Mouse (Mus musculus) large intestine, adult 2 months (tissue): ENCODE measurements at regions not wholly inside any gene's neighbourhood (a gene's known extent, or its start where the extent isn't known, plus 50 kb on each side); places are given as distances from the start of the nearest gene placed in this dataset.

Source experiments
- DNase-seq: peaks from one replicate; pipeline ENCODE4 v3.0.0-alpha.2; 2012; ENCODE audit warnings: low read depth, low spot score
- WGBS: fragments of 180-500 bp; shearing (Covaris S2); methylation state at CpG from one replicate; pipeline ENCODE4 v1.1.7; 2018; 5-methylcytosine and 5-hydroxymethylcytosine counted together

DNA sequence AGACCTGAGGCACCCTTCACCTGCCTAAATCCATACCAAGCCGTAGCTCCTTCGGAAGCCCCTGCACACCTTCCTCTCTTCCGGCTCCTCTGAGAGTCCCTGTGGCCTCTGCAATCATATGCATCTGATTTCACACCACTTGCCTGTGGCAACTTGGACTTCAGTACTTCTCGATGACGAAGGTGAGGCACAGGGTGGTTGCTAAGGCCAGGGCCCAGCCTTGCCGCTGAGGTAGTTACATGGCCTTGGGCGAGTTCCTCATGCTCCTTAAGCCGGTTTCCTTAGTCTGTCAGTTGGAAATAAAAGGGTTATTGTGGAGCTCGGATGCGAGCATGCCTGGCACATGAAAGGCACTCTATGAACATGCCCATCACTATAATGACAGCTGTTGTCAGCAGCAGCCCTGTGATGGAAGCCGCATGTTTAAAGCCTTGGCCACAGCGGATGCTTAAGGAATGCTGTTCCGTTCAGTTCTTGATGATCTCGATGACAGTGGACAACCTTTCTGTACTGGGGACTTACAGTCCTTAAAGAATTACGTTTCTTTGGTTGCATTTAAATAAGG lies 162.0 kb upstream of the Zfp703 start:
- 78% methylated on average over 15 of the region's 15 CpGs for WGBS
- DNase-seq: no peak

DNA sequence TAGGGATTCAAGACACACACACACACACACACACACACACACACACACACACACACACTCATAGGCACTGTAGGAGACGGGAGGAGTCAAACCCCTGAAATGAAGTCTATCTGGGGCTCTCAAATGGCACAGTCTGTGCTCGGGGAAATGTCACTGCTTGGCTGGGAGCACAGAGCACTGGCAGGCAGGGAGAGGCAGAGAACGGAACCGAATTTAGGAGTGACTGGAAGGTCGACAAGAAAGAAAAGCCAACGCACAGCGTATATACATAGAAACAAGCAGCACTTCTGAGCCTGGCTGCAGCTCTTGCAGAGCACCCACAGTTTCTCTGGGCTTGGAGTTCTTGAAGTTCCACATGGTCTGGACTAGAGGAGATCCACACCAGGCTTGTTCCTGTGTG lies 160.1 kb upstream of the Zfp703 start:
- no peak for DNase-seq
- WGBS: 79% methylated on average over 7 of the region's 7 CpGs

DNA sequence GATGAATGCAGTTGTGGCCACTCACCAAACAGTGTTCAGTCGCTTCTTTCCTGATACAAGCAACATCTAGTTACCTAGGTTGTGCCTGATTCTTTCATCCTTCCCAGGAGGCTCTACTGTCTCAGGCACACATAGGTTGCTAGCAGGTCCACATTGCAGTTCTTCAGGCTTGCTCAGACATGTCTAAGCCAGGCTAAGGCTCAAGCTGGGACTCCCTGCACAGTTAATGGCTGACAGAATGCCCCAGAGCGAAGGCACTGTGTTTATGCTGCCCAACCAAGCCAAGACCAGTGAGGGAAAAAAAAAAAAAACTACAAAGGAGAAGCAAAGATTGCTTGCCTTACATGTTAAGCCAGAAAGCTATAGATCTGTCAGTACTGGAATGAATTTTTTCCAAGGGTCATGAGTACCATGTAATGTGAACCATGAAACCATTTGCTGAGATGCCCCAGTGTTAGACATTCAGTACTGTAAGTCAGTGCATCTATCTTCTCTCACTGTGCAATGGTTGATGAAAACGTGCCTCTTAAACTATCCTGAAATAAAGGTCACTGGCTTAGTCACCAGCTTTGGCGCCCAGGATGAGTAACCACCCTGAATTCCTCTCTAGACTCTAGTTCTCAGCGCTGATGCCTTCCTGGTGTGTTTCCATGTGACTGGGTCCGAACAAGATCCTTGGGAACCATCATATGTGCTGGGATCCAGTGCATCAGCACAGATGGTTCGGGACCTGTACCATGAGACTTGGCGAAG lies 152.8 kb upstream of the Zfp703 start:
- 78% methylated on average over 8 of the region's 8 CpGs for WGBS
- no peak for DNase-seq

DNA sequence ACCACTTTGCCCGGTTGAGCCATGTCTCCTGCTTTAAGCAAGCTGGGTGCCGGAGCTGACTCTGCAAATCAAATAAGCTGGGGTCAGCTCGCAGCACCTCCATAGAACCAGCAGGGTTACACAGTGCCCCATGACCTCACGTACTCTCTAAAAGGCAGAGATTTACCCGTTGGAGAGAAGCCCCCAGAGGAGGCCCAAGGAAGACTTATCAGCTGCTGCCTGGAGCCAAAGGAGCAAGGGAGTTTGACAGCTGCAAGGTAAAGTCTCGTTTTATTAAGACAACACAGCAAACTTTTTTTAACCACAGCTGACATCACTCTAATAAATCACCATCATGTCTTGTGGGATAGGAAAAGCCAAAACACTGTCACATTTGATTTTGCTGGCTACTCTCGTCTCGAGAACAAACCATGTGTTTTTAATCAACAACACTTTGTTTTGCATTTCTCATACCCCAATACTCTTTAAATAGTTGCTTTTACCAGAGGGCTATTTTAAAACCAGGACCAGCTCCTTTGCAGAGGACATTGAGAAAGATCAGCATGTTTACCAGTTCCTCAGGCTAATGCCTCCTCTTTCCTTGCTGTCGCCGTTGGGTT lies 148.7 kb upstream of the Zfp703 start:
- no peak for DNase-seq
- 63% methylated on average over 10 of the region's 10 CpGs for WGBS

DNA sequence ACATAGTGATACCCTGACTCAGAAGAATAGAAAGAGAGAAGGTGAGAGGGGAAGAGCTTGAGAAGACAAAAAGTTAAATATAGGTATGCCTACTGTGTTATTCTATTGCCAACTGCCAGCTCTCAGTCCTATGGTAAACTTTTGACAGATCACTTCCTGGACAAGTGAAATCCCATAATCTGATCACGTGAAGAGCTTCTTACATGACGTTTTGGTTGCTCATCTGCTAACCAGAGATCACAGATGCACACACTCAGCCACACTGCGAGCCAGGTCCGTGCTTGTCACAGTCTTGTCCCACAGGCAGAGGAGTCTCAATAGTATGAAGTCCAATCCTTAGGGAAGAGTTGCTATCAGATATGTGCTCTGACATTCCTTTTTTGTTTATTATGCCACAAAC lies 147.8 kb upstream of the Zfp703 start:
- WGBS: 75% methylated on average over 4 of the region's 4 CpGs
- no peak for DNase-seq

DNA sequence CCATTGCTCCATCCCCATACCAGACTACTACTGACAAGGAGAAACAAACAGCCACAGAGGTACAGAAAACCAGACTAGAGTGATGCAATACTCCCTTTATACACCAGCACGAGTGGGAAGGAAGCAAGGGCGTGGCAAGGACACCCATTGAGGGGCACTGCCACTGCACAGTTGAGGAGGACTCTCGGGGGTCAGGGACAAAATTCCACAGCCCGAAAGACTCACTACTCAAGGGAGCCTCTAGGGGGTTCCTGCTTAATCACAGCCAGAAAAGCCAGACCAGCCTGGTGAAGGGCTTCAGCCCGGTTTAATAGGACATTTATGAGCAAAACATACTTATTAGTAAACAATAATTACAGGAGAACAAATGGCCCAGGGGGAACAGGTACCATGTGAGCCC lies 146.0 kb upstream of the Zfp703 start:
- WGBS: 34% methylated on average over 5 of the region's 5 CpGs
- DNase-seq: no peak

DNA sequence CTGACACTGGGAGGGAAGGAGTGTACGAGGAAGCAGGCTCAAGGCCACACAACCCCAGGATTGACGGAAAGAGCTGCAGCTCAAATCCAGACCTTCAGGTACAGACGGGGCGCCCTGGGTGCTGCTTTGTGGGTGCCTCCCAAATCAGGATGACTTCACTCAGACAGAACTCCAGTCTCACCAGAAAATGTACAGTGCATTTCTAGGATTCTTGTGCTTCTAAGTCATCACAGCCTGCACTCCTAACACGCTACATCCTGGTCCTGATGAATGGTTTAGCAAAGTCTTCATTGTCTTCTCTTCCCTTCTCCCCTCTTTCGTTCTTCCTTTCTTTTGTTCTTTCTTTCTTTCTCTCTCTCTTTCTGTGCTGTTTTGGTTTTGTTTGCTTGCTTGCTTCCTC lies 145.3 kb upstream of the Zfp703 start:
- WGBS: 41% methylated on average over 6 of the region's 6 CpGs
- DNase-seq: no peak

DNA sequence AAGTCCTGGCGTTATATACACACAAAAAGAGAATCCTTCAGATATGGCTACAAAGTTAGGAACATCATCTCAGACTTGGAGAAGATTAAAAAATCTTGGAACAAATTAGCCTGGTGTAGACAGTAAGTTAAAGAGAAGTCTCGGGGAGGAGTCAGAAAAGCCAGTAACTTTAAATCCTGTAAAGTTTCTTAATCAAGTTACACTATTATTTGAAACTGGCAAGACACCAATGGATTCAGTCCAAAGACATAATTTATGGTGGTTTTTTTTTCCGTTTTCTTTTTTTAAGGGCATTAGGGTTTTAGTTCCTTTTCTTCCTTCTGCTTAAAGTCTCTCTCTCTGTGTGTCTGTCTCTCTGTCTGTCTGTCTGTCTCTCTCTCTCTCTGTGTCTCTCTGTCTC lies 144.6 kb upstream of the Zfp703 start:
- WGBS: 24% methylated on average over 3 of the region's 3 CpGs
- DNase-seq: no peak

DNA sequence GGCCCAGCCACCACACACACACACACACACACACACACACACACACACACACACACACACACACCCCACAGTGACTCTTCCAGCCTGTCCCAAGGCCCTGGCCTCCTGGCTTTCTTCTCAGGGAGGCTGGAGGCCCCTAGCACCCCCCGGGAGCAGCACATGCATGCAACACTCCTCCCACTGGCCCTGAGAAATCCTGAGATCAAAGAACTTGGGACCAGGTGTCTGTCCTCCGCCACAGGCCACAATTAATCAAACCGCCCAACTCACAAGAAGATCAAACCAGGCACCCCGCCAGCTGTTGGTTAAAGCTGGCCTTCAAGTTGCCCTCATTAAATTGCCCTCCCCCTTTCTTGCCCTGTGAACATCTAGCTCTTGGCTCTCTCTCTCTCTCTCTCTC lies 143.8 kb upstream of the Zfp703 start:
- WGBS: 24% methylated on average over 4 of the region's 4 CpGs
- DNase-seq: no peak

DNA sequence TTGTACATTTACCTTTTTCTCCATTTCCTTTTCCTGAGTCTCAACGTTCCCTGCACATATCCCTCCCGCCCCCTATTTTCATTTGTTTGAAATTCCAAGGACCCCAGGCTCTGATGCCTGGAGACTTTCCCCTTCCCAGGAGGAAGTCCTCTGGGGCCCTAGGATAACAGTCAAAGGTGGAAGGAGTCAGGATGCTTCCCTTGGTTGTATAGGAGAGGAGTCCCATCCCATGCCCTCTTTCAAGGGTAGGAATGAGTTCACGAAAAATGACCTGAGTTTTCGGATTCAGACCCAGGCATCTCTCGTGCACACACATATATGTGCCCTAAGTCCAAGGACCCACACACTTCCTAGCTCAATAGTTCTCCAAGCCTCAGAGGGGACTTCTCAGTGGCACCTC lies 143.3 kb upstream of the Zfp703 start:
- DNase-seq: no peak
- WGBS: 60% methylated on average over 5 of the region's 5 CpGs

DNA sequence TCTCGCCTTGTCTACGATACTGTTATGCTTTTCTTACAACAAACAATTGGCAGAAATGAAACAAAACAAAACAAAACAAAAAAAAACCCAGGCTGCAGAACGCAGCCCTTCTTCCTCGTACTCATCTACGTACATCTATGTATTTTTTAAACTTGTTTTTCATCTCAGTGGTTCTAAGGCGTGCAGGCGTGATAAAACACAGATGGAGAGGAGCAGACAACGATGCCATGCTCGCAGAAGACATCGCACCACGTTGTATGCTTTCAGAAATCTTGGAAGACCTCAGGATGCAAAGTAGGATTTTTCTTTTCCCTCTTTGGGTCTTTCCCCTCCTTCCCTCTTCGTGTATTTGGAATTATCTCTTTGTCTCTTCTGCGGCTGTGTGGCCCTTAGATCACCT lies 142.5 kb upstream of the Zfp703 start:
- no peak for DNase-seq
- WGBS: 91% methylated on average over 13 of the region's 13 CpGs

DNA sequence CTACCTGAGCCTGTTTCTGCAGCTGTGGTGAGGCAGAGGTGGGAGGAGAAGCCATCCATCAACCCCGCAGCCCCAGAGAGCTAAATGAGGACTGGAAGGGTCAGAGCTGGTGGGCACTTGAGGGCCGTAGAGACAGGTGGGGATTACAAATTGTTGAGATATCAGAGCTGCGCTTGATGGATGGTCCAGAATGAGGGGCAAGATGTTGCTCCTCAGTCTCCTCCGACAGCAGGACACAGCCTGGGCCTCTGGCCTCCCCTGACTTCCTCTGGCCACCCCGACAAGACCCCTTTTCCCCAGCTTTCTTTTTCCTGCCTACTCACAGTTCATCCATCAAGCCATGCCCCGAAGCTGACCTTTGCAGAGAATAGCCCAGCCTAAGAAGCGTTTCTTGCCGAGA lies 142.0 kb upstream of the Zfp703 start:
- 90% methylated on average over 8 of the region's 8 CpGs for WGBS
- no peak for DNase-seq

DNA sequence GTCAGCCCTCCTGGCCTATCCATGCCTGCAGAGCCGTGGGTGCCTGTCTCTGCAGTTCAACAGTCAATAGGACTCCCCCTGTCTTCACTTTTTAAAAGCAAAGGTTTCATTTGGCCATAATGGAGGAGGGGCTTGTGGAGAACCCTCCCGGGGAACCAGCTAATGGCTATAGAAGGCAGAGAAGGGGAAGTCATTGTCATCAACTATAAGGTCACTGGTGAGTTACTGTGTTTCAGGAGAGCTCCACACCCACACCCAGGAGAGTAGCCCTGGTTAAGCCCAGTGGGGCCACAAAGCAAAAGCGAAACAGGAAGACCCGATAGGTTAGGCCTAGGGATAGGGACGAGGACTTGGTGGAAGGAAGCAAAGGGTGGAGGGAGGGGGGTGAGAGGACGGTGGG lies 141.5 kb upstream of the Zfp703 start:
- DNase-seq: no peak
- WGBS: 66% methylated on average over 6 of the region's 6 CpGs

DNA sequence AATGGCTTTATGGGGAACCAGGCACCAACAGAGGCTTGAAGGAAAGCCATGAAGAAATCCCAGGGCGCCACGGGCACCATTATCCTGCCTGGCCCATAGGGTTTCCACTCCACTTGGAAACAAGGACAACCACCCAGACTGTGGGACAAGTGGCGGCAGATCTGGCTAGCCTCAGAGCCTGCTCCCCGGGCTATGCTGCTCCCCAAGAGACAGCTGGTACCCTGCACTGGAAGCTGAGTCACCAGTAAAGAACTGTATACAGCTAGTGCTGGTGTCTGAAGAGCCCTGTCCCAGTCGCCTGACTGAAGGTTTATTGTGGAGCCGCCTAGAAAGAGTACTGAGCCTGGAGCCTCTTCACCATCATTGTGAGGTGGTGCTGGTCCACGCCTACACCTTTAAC lies 140.6 kb upstream of the Zfp703 start:
- WGBS: 91% methylated on average over 7 of the region's 7 CpGs
- DNase-seq: no peak

DNA sequence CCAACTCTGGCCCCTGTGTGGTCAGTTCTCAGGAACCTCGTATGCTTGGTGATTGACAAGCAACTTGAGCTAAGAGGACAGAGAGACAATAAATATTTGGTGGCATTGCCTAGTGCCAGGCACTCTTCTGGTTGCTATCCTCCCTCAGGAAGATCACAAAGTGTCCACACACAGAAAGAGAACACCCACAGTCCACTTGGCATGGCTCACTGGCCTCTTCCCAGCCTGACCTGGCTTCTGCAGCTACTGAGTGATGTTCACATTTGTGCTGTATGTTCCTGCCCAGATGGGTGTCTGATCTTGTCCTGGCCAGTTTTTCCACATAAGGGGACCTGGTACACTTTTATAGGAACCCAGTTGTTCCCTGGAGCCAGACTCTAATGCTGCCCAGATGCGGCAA lies 136.8 kb upstream of the Zfp703 start:
- DNase-seq: no peak
- WGBS: 33% methylated on average over 2 of the region's 2 CpGs

DNA sequence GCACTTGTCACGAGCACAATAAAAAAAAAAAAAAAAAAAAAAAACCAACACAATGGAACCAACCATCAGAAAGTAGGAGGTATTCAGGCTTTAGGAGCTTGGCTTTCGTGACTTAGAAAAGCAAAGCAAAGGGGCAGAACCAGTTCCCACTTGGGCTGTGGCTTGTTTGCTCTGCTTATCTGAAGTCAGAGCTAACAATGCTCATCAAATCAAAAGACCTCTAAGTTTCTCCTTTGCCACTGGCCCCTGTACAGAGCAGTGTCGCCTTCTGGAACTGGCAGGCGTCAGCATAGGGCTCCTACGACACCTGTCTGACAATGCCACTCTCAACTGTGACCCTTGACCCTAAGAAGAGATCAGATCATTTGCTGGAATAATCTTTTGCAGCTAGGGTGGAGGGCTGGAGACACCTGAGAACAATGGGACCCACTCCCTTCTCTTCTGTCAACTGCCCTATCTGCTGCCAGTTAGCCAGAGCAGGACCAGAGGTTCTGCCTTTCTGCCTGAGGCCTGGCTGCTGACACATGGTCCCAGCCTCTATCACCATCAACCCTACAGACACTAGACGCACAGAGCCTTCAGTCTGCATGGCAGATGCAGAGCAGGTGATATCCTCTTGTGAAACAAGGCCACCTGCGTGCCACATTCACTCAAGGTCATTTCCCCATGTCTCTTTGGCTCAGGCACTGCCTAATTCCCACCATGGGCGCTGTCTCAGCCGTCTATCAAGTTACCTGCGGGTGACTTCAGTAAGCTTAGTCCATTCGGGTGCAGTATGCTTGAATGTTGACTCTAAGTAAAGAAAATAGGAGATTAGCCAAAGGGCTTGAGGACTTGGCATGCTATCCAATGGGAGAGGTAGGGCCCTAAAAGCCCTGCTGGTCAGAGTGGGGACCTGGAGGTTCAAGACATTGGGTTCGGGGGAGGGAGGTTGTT lies 136.1 kb upstream of the Zfp703 start:
- no peak for DNase-seq
- 39% methylated on average over 12 of the region's 12 CpGs for WGBS

DNA sequence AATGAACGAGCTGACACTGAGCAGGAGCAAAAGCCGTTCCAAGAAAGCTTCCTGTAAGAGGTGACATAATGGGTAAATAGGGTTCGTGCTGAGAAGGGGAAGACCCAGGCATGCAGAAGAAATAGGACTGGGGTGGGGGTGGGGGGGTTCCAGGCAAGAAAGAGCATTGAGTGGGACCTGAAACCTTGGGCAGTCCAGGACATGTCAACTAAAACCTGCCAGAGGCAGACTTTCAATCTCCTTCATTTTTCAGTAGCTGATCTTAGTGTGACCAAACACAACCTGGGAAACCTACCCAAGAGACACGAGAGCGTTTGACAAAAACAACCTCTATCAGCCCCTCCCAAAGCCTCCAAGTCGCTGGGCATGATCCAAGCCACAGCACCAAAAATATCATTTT lies 133.4 kb upstream of the Zfp703 start:
- WGBS: 83% methylated on average over 6 of the region's 6 CpGs

DNA sequence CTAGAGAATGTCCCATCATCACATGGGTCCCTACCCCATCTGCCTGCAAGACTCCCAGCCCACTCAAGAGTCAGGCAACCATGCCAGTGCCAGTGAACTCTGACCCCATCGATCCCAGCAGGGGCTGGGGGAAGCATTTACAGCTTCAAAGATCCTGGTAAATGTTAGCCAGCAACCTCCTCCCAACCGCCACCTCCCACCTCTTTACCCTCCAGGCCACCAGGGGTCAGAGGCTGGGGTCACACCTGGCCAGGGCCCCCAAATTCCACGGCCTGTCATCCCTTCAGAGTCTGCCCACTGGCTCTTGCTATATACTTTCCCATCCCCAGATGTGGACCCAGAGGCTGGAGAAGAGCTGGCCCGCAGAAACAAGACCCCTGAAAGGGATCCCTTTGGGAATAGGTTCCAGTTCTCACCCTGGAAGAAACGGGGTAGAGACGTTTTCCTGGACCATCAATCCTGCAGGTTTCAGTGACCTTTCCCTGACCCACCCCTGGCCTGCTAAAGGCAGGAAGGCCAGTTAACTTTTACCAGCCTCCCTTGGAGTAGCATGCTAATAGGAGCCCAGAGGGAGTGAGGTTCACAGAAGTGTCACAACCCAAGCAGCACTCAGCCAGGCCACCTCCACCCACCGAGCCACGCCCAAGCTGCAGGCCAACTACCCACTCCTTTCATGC lies 132.9 kb upstream of the Zfp703 start:
- WGBS: 68% methylated on average over 8 of the region's 8 CpGs
- no peak for DNase-seq

More for the DNA sequence above, 133.4 kb upstream of the Zfp703 start:
- DNase-seq: no peak

DNA sequence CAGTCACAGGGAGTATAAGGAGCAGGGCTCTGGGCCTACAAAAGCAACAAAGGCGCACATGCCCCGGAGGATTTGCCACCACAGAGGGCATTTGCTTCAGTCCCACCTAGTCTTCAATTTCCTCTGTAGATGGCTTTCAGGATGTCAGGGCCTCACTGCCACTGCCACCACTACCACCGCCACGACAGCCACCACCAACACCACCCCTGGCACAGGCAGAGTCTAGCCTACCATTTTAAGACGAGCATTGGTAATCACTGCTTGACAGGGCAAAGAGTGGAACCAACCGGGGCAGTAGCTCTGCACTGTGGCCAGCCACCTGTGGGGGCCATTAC lies 132.3 kb upstream of the Zfp703 start:
- WGBS: 77% methylated on average over 6 of the region's 6 CpGs
- DNase-seq: no peak
